Mouse (Mus musculus): Measurements from ENCODE around the gene Actb. TPM values are rescaled to one million over a fixed set of nuclear protein-coding genes. Genes with fewer than 3 reads are reported as not detected.
A peak's percentile ranks its signal among the peaks of the same experiment; 100 is the strongest.

Gene Actb
- total and polyA plus RNA-seq, 3 experiments = 1,403 to 4,417 (median 3,042) TPM

DNA sequence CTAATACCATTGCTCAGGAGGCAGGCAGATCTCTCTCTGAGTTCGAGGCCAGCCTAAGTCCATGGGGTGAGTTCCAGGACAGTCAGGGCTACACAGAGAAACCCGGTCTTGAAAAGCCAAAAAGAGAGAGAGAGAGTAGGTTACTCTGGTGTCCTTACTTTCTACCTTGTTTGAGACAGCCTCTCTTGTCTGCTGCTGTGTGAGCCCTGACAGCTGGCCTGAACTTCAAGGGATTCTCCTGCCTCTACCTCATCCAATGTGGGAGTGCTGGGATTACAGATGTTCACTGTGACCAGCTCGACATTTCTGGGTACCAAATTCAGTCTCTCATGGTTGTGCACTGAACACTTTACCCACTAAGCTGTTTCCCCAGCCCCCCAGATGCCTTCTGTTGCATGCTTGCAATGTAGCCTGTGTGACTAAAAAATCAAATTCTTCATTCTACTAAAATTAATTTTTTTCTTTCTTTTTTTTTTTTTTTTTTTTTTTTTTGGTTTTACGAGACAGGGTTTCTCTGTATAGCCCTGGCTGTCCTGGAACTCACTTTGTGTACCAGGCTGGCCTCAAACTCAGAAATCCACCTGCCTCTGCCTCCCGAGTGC lies 6.5 kb downstream of the Actb start:
- Histone ChIP-seq H3K27ac (ENCODE audit: control insufficient read depth, low read depth, low read length) (no peak overlapping the region), H3K4me1 (ENCODE audit: control insufficient read depth in 1 of 2, insufficient read depth in 2 of 2, low read length in 2 of 2) (peaks cover 2 to 13% of the 10 kb centered on the region in 2 experiments; a peak in 3 of 4 replicates), H3K36me3 (ENCODE audit: control insufficient read depth in 1 of 2, insufficient read depth in 2 of 2, low read length in 2 of 2) (peaks cover 13 to 15% of the 10 kb centered on the region in 2 experiments), H3K9me3 (replicated peaks; ENCODE audit: insufficient read depth, low read length) (no peaks in the 10 kb centered on the region), H3K4me3 (ENCODE audit: control insufficient read depth in 1 of 2, insufficient read depth in 1 of 2, low read depth in 2 of 2, low read length in 2 of 2) (no peak overlapping the region), H3K27me3 (ENCODE audit: control insufficient read depth in 1 of 2, insufficient read depth in 2 of 2, low read length in 2 of 2) (no peaks in the 10 kb centered on the region), H3K9ac (ENCODE audit: control insufficient read depth, low read depth, low read length, poor library complexity, severe bottlenecking) (no peak overlapping the region), H3K79me2 (ENCODE audit: control insufficient read depth, insufficient read depth, low read length, poor library complexity) (peaks cover 10% of the 10 kb centered on the region)
- DNase-seq (ENCODE audit: low read depth, low spot score) = peak; percentile 32
- TF ChIP-seq ZNF384 (IDR thresholded peaks at IDR 0.05; ENCODE audit: low read depth, low read length) = peak; percentile 51; the same call in 1 of the 2 replicates
- no peak for TF ChIP-seq POLR2AphosphoS5 (IDR thresholded peaks at IDR 0.05; ENCODE audit: borderline replicate concordance, low read depth, low read length)

DNA sequence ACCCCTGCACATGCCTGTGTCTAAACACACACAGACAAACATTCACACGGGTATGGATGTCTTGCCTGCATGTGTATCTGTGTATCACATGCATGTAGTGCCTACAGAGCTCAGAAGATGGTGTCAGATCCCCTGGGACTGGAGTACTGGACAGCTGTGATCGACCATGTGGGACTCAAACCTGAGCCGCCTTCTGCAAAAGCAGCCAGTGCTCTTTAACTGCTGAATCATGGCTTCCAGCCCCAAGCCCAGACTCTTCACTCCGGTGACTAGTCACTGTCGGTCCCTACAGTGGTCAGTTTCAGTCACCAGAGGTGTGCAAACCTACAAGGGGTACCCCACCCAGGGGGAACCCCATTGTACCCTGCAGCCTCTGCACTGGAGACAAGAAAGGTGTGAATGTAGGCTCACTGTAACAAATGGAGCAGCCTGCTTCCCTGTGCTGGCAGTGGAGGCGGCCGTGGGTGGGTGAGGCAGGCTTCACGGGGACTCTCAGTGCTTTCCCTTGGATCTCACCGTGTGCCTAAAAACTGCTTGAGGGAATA lies 7.4 kb downstream of the Actb start:
- H3K9ac ChIP-seq (ENCODE audit: control insufficient read depth, low read depth, low read length, poor library complexity, severe bottlenecking) = no peak overlapping the region
- no peak overlapping the region for H3K27ac ChIP-seq (ENCODE audit: control insufficient read depth, low read depth, low read length)
- peaks cover 2 to 7% of the 10 kb centered on the region in 2 experiments; a peak in 2 of 4 replicates for H3K4me1 ChIP-seq (ENCODE audit: control insufficient read depth in 1 of 2, insufficient read depth in 2 of 2, low read length in 2 of 2)
- TF ChIP-seq POLR2AphosphoS2 (IDR thresholded peaks at IDR 0.05; ENCODE audit: low read length) (no peak), ZMIZ1 (IDR thresholded peaks at IDR 0.05; ENCODE audit: low read depth, low read length) (no peak)
- no peaks in the 10 kb centered on the region for H3K27me3 ChIP-seq (ENCODE audit: control insufficient read depth in 1 of 2, insufficient read depth in 2 of 2, low read length in 2 of 2)
- DNase-seq (ENCODE audit: low read depth, low spot score) = peak; percentile 30
- peaks cover 6 to 9% of the 10 kb centered on the region in 2 experiments for H3K36me3 ChIP-seq (ENCODE audit: control insufficient read depth in 1 of 2, insufficient read depth in 2 of 2, low read length in 2 of 2)
- H3K9me3 ChIP-seq (replicated peaks; ENCODE audit: insufficient read depth, low read length) = no peaks in the 10 kb centered on the region
- H3K4me3 ChIP-seq (ENCODE audit: control insufficient read depth in 1 of 2, insufficient read depth in 1 of 2, low read depth in 2 of 2, low read length in 2 of 2) = no peak overlapping the region
- peaks cover 8% of the 10 kb centered on the region for H3K79me2 ChIP-seq (ENCODE audit: control insufficient read depth, insufficient read depth, low read length, poor library complexity)

DNA sequence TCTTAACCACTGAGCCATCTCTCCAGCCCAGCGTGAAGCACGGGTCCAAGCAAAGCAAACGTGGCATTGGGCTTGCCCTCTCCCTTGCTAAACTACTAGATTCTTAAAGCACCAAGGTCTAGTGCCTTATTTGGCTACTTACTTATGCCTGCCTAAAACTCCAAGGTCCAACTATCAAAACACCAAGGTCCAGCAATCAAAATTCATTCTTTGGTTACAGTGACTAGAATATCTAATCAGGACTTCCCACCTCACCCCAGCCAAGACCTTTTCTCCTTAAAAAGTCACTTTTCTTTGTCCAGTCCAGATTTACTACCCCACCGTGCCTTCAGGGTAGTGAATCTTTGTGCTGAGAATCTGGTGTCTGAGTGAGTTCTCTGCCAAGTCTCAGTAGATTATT lies 8.2 kb downstream of the Actb start:
- Histone ChIP-seq H3K27me3 (ENCODE audit: control insufficient read depth in 1 of 2, insufficient read depth in 2 of 2, low read length in 2 of 2) (no peaks in the 10 kb centered on the region), H3K4me3 (ENCODE audit: control insufficient read depth in 1 of 2, insufficient read depth in 1 of 2, low read depth in 2 of 2, low read length in 2 of 2) (no peak overlapping the region), H3K79me2 (ENCODE audit: control insufficient read depth, insufficient read depth, low read length, poor library complexity) (peaks cover 11% of the 10 kb centered on the region), H3K4me1 (ENCODE audit: control insufficient read depth in 1 of 2, insufficient read depth in 2 of 2, low read length in 2 of 2) (peaks cover 2 to 8% of the 10 kb centered on the region in 2 experiments; a peak in 2 of 4 replicates), H3K27ac (ENCODE audit: control insufficient read depth, low read depth, low read length) (no peak overlapping the region), H3K36me3 (ENCODE audit: control insufficient read depth in 1 of 2, insufficient read depth in 2 of 2, low read length in 2 of 2) (peaks cover 0 to 8% of the 10 kb centered on the region in 2 experiments; a peak in 2 of 4 replicates), H3K9ac (ENCODE audit: control insufficient read depth, low read depth, low read length, poor library complexity, severe bottlenecking) (no peak overlapping the region), H3K9me3 (replicated peaks; ENCODE audit: insufficient read depth, low read length) (no peaks in the 10 kb centered on the region)
- DNase-seq (ENCODE audit: low read depth, low spot score) = no peak
- TF ChIP-seq CHD2 (IDR thresholded peaks at IDR 0.05; ENCODE audit: low read length) (no peak), ELF1 (IDR thresholded peaks at IDR 0.05; ENCODE audit: low read depth, low read length) (no peak), POLR2AphosphoS5 (IDR thresholded peaks at IDR 0.05; ENCODE audit: borderline replicate concordance, low read depth, low read length) (no peak), JUND (IDR thresholded peaks at IDR 0.05; ENCODE audit: low read depth, low read length) (no peak), ZC3H11A (IDR thresholded peaks at IDR 0.05; ENCODE audit: low read depth, low read length) (no peak), TCF12 (IDR thresholded peaks at IDR 0.05; ENCODE audit: low read depth, low read length) (no peak), E2F4 (IDR thresholded peaks at IDR 0.05; ENCODE audit: borderline replicate concordance, low read depth, low read length) (no peak), USF2 (IDR thresholded peaks at IDR 0.05; ENCODE audit: borderline replicate concordance in 1 of 2, insufficient read depth in 1 of 2, low read depth in 1 of 2, low read length in 2 of 2) (no peak), MYC (IDR thresholded peaks at IDR 0.05; ENCODE audit: low read depth, low read length) (no peak), HCFC1 (IDR thresholded peaks at IDR 0.05; ENCODE audit: low read depth, low read length) (no peak), NELFE (IDR thresholded peaks at IDR 0.05; ENCODE audit: low read depth, low read length) (no peak), USF1 (IDR thresholded peaks at IDR 0.05; ENCODE audit: low read depth, low read length) (no peak), MEF2A (IDR thresholded peaks at IDR 0.05; ENCODE audit: extremely low read depth, insufficient replicate concordance, low read depth, low read length, poor library complexity, severe bottlenecking) (no peak), NRF1 (IDR thresholded peaks at IDR 0.05; ENCODE audit: insufficient read depth, low read depth, low read length, poor library complexity, severe bottlenecking) (no peak), SIN3A (IDR thresholded peaks at IDR 0.05; ENCODE audit: low read length) (no peak), POLR2A (IDR thresholded peaks at IDR 0.05; ENCODE audit: control insufficient read depth in 1 of 2, insufficient read depth in 1 of 2, low read depth in 1 of 2, low read length in 2 of 2, poor library complexity in 1 of 2) (no peak), GATA1 (IDR thresholded peaks at IDR 0.05; ENCODE audit: low read depth, low read length) (no peak), MAX (IDR thresholded peaks at IDR 0.05; ENCODE audit: low read length) (no peak)

Measured in MEL (cell line).